Mouse (Mus musculus): Measurements from ENCODE around the gene Aox4.

Aox4 gene

GRCm38 (mm10) chr1:58303726-58304125 lies 93.5 kb downstream of the Aox4 start:
- no peak for DNase-seq

- DNase-seq, result no peak
Measured at GRCm38 (mm10) chr1:58304296-58304695, 94.1 kb downstream of the Aox4 start.

GRCm38 (mm10) chr1:58307181-58307580 lies 97.0 kb downstream of the Aox4 start:
- peak; percentile 23 for DNase-seq

DNA sequence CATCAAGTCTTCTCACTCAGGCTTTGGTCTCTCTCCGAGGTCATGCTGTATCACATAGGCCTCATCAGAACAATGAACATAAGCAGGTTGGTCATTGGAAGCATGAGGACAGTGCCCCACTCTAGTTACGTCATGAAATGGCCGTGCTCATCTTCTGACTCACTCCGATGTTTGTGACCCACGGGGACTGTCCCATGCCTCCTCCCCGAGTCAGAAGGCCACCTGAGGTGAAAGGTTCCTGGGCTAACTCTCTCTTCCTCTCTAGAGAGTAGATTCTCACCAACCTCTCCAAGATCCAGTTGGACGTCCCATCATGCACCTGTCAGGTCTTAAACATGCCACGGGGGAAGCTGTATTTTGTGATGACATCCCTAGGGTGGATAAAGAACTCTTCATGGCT lies 98.4 kb downstream of the Aox4 start:
- no peak for DNase-seq

DNA sequence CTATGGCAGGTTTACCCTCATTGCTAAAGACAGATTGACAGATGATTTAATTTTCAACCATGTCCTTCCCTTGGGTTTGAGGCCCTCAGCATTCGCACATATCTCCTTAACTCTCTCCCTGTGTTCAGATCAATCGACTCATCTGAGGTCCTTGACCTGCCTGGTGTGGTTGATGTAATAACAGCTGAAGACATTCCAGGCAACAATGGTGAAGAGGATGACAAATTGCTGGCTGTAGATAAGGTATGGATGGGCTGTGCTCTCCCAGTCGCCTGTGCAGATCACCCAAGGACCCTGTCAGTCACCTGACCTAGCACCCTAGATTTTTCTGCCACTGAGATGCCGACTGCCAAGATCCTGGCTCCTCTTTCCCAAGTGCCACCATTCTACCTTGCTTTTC lies 99.7 kb downstream of the Aox4 start:
- no peak for DNase-seq

DNA sequence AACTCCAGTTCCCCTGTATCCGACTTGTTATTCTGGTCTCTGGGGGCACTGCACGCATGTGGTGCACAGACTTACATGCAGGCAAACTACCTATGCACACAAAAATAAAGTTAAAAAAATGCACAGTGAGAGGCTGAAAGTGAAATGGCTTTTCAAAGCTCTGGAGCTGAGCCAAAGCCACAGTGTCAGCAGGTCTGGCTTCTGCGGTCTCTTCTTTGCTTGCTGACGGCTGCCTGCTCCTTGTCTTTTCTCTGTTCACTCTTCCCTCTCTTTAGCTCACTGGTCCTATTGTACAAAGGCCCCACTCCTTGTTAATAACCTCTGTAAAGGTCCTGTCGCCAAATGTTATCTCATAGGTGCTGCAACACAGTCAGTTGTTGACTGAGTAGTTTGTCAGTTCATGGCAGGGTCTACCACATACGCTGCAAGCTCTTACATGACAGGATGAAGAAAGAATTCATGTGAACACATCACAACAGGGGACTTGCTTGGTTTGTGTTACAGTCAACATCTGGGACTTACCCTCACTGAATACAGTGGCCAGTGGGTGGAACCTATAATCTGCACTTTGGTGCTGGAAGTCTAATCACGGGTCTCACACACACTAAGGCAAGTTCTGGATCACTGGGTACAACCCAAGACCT lies 101.1 kb downstream of the Aox4 start:
- DNase-seq, result no peak

GRCm38 (mm10) chr1:58313173-58313572 lies 103.0 kb downstream of the Aox4 start:
- no peak for DNase-seq

DNA sequence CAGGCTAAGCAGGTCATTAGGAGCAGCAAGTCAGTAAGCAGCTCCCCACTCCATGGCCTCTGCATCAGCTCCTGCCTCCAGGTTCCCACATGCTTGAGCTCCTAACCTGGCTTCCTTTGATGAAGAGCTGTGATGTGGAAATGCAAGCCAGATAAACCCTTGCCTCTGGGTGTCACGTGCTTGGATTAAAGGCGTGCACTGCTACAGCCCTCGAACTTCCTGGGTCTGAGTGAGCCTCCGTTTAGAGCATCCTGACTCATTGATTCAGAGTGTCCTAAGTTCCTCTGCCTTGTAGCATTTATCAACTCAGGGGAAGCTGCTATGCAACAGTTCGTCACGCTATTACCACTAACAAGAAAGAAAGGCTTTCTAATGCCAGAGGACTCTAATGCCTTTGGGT lies 105.3 kb downstream of the Aox4 start:
- no peak for DNase-seq
